Mouse (Mus musculus) midbrain, embryonic 16.5 days (tissue): ENCODE results near the gene Tmem177. TPM values are rescaled to one million over a fixed set of nuclear protein-coding genes. Genes with fewer than 3 reads are reported as not detected.

Experiments
- ATAC-seq: fragments of 200-750 bp; cut with Nextera tagmentation; 2 replicates; pipeline ENCODE4 v1.8.0; 2017; ENCODE audit warnings: moderate TSS enrichment
- H3K27ac ChIP-seq: fragments of 300-500 bp; sonication (generic); 2 replicates; pipeline ENCODE4 v1.5.1; 2014; ENCODE audit warnings: mild to moderate bottlenecking, low read length, mixed read lengths
- H3K27me3 ChIP-seq: fragments of 300-500 bp; sonication (generic); 2 replicates; pipeline ENCODE4 v1.6.1; 2014; ENCODE audit warnings: low read depth, low read length, mixed read lengths; ENCODE audit not compliant: control insufficient read depth, insufficient read depth
- H3K36me3 ChIP-seq: fragments of 300-500 bp; sonication (generic); 2 replicates; pipeline ENCODE4 v1.6.1; 2014; ENCODE audit warnings: mild to moderate bottlenecking, low read length, moderate library complexity, mixed read lengths; ENCODE audit not compliant: control insufficient read depth, insufficient read depth
- H3K4me1 ChIP-seq: fragments of 300-500 bp; sonication (generic); 2 replicates; pipeline ENCODE4 v1.6.1; 2014; ENCODE audit warnings: mild to moderate bottlenecking, low read length, mixed read lengths; ENCODE audit not compliant: control insufficient read depth, insufficient read depth
- H3K4me2 ChIP-seq: fragments of 300-500 bp; sonication (generic); 2 replicates; pipeline ENCODE4 v1.6.1; 2014; ENCODE audit warnings: mild to moderate bottlenecking, low read length, mixed read lengths
- H3K4me3 ChIP-seq: fragments of 300-500 bp; sonication (generic); 2 replicates; pipeline ENCODE4 v1.5.1; 2014; ENCODE audit warnings: low read depth, mild to moderate bottlenecking, low read length, moderate library complexity, mixed read lengths
- H3K9ac ChIP-seq: fragments of 300-500 bp; sonication (generic); 2 replicates; pipeline ENCODE4 v1.6.1; 2014; ENCODE audit warnings: low read depth, low read length, mixed read lengths
- H3K9me3 ChIP-seq: fragments of 300-500 bp; sonication (generic); replicated peaks from 2 replicates; pipeline ENCODE4 v1.6.1; 2014; ENCODE audit warnings: mild to moderate bottlenecking, low read length, mixed read lengths; ENCODE audit not compliant: control insufficient read depth, poor library complexity, severe bottlenecking
- WGBS: fragments of 180-500 bp; shearing (Covaris S2); extraction: QIAGEN DNeasy Blood & Tissue Kit; methylation state at CpG from one replicate; pipeline ENCODE4 v1.1.7; 2014; 5-methylcytosine and 5-hydroxymethylcytosine counted together
- polyA plus RNA-seq: library from polyadenylated mRNA; unstranded; fragments of >200 nt; fragmentation: Nextera tagmentation; extraction: Ambion mirVana; gene quantifications from 2 replicates; pipeline ENCODE4 v1.2.1, GENCODE M21; 2015

Gene Tmem177
- polyA plus RNA-seq, 1 experiment from 2014 or later = 8.4 TPM

DNA sequence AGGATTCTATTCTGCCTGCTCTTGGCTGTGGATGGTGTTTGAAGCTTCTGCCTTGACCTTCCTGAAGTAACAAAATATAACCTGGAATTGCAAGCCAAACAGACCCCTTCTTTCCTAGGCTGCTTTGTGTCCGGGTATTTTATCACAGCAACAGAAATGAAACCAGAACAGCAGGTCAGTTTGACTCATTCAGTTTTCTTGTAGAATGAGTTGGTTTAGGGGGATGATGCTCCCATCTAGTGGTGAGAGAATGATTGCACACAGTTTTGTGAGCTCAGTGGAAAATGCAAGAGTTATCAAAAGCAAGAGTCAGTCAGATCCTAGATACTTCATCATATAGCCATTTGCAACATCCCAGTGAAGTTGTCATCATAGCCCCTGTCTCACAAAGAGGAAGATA, 16.7 kb upstream of the Tmem177 start:
- Histone ChIP-seq H3K4me3 (no peak overlapping the region), H3K9ac (no peak overlapping the region), H3K4me1 (no peaks in the 10 kb centered on the region), H3K9me3 (no peaks in the 10 kb centered on the region), H3K27me3 (no peaks in the 10 kb centered on the region), H3K27ac (no peak overlapping the region), H3K4me2 (no peak overlapping the region), H3K36me3 (no peaks in the 10 kb centered on the region)
- WGBS = 56% methylated on average over 1 of the region's 1 CpGs
- ATAC-seq = no peak

DNA sequence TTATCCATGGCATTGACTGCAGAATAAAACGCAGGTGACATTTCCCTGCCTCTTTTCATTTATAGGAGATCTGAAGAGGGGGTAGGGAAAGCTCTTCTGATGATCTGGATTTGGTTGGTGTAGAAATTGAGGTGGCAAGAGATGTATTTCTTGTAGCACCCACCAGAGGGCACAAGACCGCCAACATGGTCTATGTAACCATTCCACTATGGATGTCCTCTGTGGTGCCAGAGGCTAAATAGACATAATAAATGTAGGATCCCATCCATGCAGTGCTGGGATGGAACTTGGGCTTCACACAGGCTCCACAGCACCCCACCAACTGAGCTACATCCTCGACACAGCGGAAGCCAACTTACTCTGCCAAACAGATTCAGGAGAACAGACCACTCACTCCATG, 6.3 kb upstream of the Tmem177 start:
- no peak overlapping the region for H3K27ac ChIP-seq
- no peaks in the 10 kb centered on the region for H3K9me3 ChIP-seq
- ATAC-seq = no peak
- no peak overlapping the region for H3K4me2 ChIP-seq
- H3K4me1 ChIP-seq = no peaks in the 10 kb centered on the region
- WGBS = 60% methylated on average over 4 of the region's 4 CpGs
- no peak overlapping the region for H3K4me3 ChIP-seq
- H3K36me3 ChIP-seq = no peaks in the 10 kb centered on the region
- H3K27me3 ChIP-seq = no peaks in the 10 kb centered on the region
- H3K9ac ChIP-seq = no peak overlapping the region

DNA sequence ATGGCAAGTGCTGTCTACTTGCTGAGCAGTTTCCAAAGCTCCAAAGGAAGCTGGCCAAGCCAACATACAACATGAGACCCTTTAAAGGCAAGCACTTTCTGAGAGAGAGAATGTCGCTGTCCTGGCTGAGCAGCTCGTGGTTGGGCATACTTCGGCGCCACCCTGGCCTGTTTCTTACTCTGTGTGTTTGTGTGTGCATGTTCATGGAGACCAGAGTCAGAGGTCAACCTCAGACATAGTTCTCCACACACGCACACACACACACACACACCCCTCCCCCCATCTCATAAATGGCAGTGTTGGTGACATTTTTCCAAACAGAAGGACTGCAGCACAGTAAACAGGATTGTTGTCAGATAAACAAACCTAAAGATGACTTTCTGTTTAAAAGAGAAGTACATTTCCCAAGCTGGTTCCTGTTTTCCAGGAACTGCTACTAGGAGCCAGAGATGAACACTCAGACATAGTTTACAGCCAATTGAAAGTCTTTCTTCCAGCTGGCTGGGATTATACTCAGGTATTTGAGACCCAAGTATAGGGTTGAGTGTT, 3.9 kb upstream of the Tmem177 start:
- H3K4me3 ChIP-seq = no peak overlapping the region
- no peak overlapping the region for H3K4me2 ChIP-seq
- no peak overlapping the region for H3K27ac ChIP-seq
- no peaks in the 10 kb centered on the region for H3K9me3 ChIP-seq
- H3K36me3 ChIP-seq = no peaks in the 10 kb centered on the region
- peaks cover 7% of the 10 kb centered on the region for H3K4me1 ChIP-seq
- 87% methylated on average over 5 of the region's 5 CpGs for WGBS
- no peak for ATAC-seq
- H3K27me3 ChIP-seq = no peaks in the 10 kb centered on the region
- H3K9ac ChIP-seq = no peak overlapping the region

DNA sequence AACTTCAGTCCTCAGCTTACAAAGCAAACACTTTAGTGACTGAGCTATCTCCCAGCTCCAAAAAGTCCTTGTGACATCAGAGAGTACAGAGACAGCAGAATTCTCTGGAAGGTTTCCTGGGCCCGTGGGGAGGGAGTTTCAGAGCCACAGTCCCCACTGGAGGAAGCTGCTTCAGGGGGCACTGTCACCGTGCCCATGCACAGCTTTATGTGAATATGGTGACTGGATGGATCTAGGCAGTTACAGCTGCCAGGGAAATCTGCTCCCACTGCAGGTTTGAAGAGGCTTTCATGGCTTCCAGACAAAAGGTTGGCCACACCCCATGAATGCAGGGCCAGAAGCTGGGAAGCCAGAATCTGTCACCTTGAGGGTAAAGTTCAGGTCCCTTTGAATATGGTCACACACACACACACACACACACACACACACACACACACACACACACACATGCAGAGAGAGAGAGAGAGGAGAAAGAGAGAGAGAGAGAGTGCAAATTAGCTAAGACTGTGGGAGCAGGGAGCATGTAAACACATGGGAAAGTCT, 5.7 kb downstream of the Tmem177 start:
- Histone ChIP-seq H3K27me3 (no peaks in the 10 kb centered on the region), H3K4me2 (no peak overlapping the region), H3K27ac (no peak overlapping the region), H3K4me1 (peaks cover 8% of the 10 kb centered on the region), H3K9ac (no peak overlapping the region), H3K9me3 (no peaks in the 10 kb centered on the region), H3K4me3 (no peak overlapping the region), H3K36me3 (no peaks in the 10 kb centered on the region)
- ATAC-seq = no peak
- 60% methylated on average over 2 of the region's 2 CpGs for WGBS

DNA sequence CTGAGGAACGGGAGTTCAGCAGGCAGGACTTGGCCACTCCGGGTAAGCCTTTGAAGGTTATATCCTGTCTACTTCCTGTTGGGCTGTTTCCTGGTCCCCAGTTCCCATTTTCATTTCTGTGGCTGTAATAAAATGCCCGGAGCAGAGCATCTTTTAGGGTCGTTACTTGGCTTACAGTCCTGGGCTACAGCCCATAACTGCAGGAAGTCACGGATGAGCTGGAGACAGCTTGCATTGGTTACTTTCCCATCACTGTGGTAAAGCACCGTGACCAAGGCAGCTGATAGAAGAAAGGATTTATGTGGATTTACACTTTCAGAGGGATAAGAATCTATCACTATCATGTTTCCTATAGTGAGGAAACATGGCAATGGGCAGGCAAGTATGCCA, 9.8 kb downstream of the Tmem177 start:
- H3K4me3 ChIP-seq = no peak overlapping the region
- no peak overlapping the region for H3K9ac ChIP-seq
- no peak for ATAC-seq
- no peaks in the 10 kb centered on the region for H3K36me3 ChIP-seq
- H3K27ac ChIP-seq = peak overlapping the region; percentile 50
- H3K27me3 ChIP-seq = no peaks in the 10 kb centered on the region
- H3K4me2 ChIP-seq = no peak overlapping the region
- H3K4me1 ChIP-seq = peaks cover 4% of the 10 kb centered on the region; the same call in 1 of the 2 replicates
- 58% methylated on average over 6 of the region's 6 CpGs for WGBS
- H3K9me3 ChIP-seq = no peaks in the 10 kb centered on the region

DNA sequence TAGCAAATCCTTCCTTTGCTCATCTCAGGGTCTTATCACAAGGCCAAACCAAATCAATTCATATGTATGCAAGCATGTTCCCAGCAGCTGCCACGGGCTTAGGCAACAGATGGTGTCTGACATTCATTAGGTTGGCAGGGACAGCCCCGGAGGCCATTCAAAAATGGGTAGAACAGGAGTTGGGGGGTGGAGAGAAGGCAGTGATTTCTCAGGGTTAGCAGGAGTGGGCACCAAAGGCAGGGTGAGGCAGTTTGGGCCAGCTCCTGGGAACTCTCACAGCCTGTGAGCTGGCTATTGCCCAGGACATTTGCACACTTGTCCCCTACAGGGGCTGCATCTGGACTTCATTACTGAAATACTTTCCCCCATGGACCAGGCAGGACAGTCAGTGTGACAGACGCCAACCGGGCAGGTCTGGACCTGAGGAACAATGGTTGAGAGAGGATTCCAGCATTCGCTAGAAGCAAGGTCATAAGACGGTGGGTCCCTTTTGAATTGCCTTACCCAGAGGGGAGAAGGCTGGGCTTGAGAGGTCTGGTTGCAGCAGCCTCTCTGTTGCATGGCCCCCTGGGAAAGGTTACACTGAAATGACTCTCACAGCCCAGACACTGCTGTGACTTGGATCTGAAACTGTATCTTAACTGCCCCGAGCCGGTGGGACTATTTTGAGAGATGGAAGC, 10.3 kb downstream of the Tmem177 start:
- no peak overlapping the region for H3K4me2 ChIP-seq
- H3K4me1 ChIP-seq = peaks cover 4% of the 10 kb centered on the region; the same call in 1 of the 2 replicates
- 23% methylated on average over 8 of the region's 8 CpGs for WGBS
- no peaks in the 10 kb centered on the region for H3K27me3 ChIP-seq
- no peaks in the 10 kb centered on the region for H3K36me3 ChIP-seq
- H3K27ac ChIP-seq = peak overlapping the region; percentile 50
- H3K9me3 ChIP-seq = no peaks in the 10 kb centered on the region
- no peak overlapping the region for H3K9ac ChIP-seq
- no peak overlapping the region for H3K4me3 ChIP-seq
- peak; percentile 78 for ATAC-seq

DNA sequence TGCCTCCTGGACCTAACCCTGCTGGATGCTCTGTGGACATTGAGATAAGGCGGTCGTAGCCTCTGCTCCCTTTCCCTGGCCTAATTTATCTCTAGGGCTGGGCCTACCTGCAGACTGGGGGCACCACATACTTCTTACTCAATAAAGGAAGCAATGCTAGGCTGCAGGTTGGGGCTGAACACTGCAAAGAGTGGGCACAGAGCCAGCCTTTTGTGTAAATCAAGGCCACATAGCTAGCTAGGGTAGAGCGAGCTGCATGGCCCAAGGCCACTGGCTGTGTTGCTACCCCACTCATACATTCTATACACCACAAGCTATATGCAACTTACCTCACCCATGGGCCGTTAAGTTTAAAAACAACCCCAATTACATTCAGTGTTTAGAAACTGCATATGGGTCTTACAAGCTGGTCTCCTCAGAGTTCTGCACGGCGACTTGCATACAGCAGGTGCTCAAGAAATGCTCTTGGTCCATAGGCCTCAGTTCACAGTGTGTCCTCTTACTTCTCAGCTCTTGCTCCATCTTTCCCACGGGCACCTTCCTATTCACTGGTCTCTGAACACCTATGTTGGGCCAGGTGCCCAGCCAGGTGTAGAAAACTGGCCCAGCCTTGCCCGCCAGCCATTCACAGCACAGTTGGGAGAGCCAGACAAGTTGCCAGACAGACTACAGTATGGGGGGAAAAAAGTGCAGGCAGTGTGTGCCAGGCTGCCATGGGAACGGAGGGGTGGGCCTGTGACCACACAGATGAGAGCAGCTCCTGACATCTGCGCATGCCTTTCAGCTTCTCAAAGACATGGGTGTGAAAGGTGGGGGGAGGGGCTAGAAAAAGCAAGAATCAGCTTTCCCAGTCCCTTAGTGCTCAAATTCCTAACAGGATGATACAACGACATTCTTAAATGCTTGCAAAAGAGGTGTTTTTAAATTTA, 13.5 kb downstream of the Tmem177 start:
- Histone ChIP-seq H3K4me3 (no peak overlapping the region), H3K27ac (no peak overlapping the region), H3K36me3 (no peaks in the 10 kb centered on the region), H3K4me2 (no peak overlapping the region), H3K9me3 (no peaks in the 10 kb centered on the region), H3K4me1 (peaks cover 4% of the 10 kb centered on the region; the same call in 1 of the 2 replicates), H3K9ac (no peak overlapping the region), H3K27me3 (no peaks in the 10 kb centered on the region)
- peak; percentile 81 for ATAC-seq
- 76% methylated on average over 11 of the region's 11 CpGs for WGBS

DNA sequence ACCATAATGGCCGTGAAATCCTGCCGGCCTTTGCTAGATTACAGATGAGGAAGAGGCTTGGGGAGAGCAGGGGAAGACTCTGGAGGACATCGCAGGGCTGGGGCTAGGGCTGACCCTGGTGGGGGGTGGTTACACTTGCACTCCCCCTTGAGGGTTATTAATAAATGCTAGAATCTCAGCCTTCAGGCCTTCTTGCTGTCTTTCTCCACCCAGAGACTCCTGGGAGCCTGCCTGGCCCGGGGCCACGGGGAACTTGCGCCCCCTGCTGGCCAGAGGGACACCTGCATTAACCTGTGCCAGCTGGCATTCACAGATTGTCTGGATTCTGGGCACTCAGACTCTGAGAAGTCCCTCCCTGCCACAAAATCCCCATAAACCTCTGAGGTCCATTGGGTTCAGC, 18.1 kb downstream of the Tmem177 start:
- Histone ChIP-seq H3K4me3 (no peak overlapping the region), H3K36me3 (no peaks in the 10 kb centered on the region), H3K4me2 (no peak overlapping the region), H3K9ac (no peak overlapping the region), H3K9me3 (no peaks in the 10 kb centered on the region), H3K27ac (no peak overlapping the region), H3K4me1 (no peaks in the 10 kb centered on the region), H3K27me3 (no peaks in the 10 kb centered on the region)
- ATAC-seq = peak; percentile 26; the same call in 1 of the 2 replicates
- WGBS = 31% methylated on average over 6 of the region's 6 CpGs
